Mouse (Mus musculus): ENCODE measurements around the gene Traf5. TPM values are rescaled to one million over a fixed set of nuclear protein-coding genes. Genes with fewer than 3 reads are reported as not detected.

Gene Traf5
- polyA plus RNA-seq, 1 experiment = 31.0 TPM

DNA sequence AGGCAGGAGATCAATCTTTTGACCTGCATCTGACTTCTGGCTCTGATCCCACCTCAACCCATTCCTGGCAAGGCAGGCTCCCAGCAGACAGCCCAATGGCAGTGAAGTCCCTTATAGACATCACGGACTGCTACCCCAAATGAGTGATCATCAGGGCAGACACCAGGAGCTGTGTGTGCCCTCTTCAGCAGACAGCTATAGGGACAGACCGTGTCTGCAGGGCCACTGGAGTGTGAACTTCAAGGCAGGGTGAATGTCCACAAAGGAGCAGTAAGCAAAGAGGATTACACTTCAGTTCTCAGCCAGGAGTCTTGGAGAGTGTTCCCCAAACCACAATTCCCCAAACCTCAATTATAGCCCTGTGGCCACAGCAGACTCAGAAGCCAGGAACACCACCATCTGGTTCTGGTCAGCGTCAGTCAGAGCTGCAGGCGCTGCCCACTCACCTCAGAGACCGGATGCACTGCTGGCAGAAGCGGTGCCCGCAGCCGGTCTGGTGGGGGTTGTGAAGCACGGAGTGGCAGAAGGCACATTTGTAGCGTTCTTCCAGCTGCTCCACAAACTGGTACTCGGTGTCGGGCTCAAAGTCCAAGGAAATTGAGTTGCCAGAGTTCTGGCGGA, 22.3 kb downstream of the Traf5 start:
- peak overlapping the region; percentile 10; the same call in 1 of the 2 replicates for H3K27ac ChIP-seq (ENCODE audit: insufficient read depth, low read length)
- no peak for TF ChIP-seq CTCF (IDR thresholded peaks at IDR 0.05; ENCODE audit: extremely low read depth, insufficient read depth, insufficient read length, insufficient replicate concordance)
- no peak for TF ChIP-seq POLR2A (IDR thresholded peaks at IDR 0.05; ENCODE audit: low read depth, low read length)
- H3K4me3 ChIP-seq (ENCODE audit: extremely low read depth, insufficient read depth, insufficient read length) = no peak overlapping the region
- peaks cover 12% of the 10 kb centered on the region; the same call in 1 of the 2 replicates for H3K4me1 ChIP-seq (ENCODE audit: control insufficient read depth, insufficient read depth, insufficient read length)
- no peaks in the 10 kb centered on the region for H3K27me3 ChIP-seq (ENCODE audit: control insufficient read depth, insufficient read depth, low read length)
- H3K36me3 ChIP-seq (ENCODE audit: control insufficient read depth, insufficient read depth, low read length) = peaks cover 39% of the 10 kb centered on the region
- no peak for DNase-seq (ENCODE audit: low read depth in 1 of 2, low spot score in 2 of 2)
- WGBS = 31% methylated on average over 13 of the region's 13 CpGs

DNA sequence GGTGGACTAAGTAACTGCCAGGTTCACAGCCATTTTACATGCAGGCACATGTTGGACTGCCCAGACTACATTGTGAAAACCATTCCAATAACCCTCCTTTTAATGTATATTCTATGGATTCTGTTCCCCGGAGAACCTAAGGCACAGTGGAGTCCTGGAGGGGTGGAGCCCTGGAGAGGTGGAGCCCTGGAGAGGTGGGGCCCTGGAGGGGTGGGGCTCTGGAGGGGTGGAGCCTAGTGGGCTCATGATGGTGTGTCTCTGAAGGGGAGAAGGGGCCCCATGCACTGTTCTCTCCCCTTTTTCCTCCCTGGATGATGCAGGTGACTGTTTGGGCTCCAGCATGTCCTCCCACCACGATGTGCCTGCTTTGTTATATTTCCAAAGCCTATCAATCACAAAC, 24.2 kb downstream of the Traf5 start:
- Histone ChIP-seq H3K36me3 (ENCODE audit: control insufficient read depth, insufficient read depth, low read length) (peaks cover 52% of the 10 kb centered on the region), H3K27ac (ENCODE audit: insufficient read depth, low read length) (no peak overlapping the region), H3K27me3 (ENCODE audit: control insufficient read depth, insufficient read depth, low read length) (no peaks in the 10 kb centered on the region), H3K4me3 (ENCODE audit: extremely low read depth, insufficient read depth, insufficient read length) (no peak overlapping the region), H3K4me1 (ENCODE audit: control insufficient read depth, insufficient read depth, insufficient read length) (peaks cover 5% of the 10 kb centered on the region; the same call in 1 of the 2 replicates)
- TF ChIP-seq POLR2A (IDR thresholded peaks at IDR 0.05; ENCODE audit: low read depth, low read length) = no peak
- no peak for TF ChIP-seq CTCF (IDR thresholded peaks at IDR 0.05; ENCODE audit: extremely low read depth, insufficient read depth, insufficient read length, insufficient replicate concordance)
- DNase-seq (ENCODE audit: low read depth in 1 of 2, low spot score in 2 of 2) = no peak
- WGBS = 77% methylated on average over 2 of the region's 2 CpGs

DNA sequence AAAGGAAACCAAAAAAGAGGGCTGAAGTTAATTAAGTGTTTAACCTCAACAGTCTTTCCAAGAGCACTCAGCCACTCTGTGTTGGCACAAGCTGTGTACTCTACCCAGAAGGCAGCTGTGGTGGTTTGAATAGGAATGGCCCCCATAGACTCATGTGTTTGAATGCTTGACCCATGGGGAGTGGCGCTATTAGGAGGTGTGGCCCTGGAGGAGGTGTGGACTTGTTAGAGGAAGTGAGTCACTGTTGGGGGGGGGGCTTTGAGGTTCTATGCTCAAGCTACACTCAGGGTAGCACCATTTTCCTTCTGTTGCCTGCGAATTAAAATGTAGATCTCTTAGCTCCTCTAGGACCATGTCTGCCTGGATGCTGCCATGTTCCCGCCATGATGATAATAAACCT, 25.4 kb downstream of the Traf5 start:
- 98% methylated on average over 3 of the region's 3 CpGs for WGBS
- Histone ChIP-seq H3K36me3 (ENCODE audit: control insufficient read depth, insufficient read depth, low read length) (peaks cover 53% of the 10 kb centered on the region), H3K27me3 (ENCODE audit: control insufficient read depth, insufficient read depth, low read length) (no peaks in the 10 kb centered on the region), H3K27ac (ENCODE audit: insufficient read depth, low read length) (no peak overlapping the region), H3K4me1 (ENCODE audit: control insufficient read depth, insufficient read depth, insufficient read length) (peaks cover 5% of the 10 kb centered on the region; the same call in 1 of the 2 replicates), H3K4me3 (ENCODE audit: extremely low read depth, insufficient read depth, insufficient read length) (no peak overlapping the region)
- no peak for DNase-seq (ENCODE audit: low read depth in 1 of 2, low spot score in 2 of 2)
- TF ChIP-seq CTCF (IDR thresholded peaks at IDR 0.05; ENCODE audit: extremely low read depth, insufficient read depth, insufficient read length, insufficient replicate concordance) (no peak), POLR2A (IDR thresholded peaks at IDR 0.05; ENCODE audit: low read depth, low read length) (no peak)

DNA sequence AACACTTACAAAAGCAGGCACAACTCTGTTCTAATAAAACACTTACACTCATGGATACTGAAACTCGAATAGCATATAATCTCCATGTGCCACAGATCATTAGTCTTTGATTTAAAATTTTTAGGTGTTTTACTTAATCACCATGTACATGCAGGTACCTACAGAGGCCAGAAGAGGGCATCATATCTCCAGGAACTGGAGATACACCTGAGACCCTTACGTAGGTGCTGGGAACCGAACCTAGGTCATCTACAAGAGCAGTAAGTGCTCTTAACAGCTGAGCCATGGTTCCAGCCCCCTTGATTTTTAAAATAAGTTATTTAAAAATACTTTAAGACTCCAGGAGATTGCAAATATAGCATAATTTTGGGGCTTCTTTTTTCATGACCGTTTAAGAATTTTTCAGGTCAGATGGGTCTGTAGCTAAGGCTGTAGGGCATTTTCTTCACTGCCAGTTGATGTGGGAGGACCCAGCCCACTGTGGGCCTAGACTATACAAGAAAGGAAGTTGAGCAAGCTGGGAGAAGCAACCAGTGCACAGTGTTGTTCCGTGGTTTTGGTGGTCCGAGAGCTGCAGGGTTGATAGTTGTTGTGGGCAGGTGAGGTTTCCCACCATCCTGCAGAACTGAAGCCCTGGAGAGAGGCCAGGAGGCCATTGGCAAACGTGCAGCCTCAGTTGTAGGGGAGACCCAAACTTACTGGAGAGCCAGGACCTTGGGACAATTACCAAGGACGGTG, 29.0 kb downstream of the Traf5 start:
- no peaks in the 10 kb centered on the region for H3K4me1 ChIP-seq (ENCODE audit: control insufficient read depth, insufficient read depth, insufficient read length)
- H3K36me3 ChIP-seq (ENCODE audit: control insufficient read depth, insufficient read depth, low read length) = peaks cover 65% of the 10 kb centered on the region
- H3K27ac ChIP-seq (ENCODE audit: insufficient read depth, low read length) = no peak overlapping the region
- DNase-seq (ENCODE audit: low read depth in 1 of 2, low spot score in 2 of 2) = no peak
- TF ChIP-seq POLR2A (IDR thresholded peaks at IDR 0.05; ENCODE audit: low read depth, low read length) = no peak
- no peak overlapping the region for H3K4me3 ChIP-seq (ENCODE audit: extremely low read depth, insufficient read depth, insufficient read length)
- whole genome bisulfite sequencing = 84% methylated on average over 8 of the region's 8 CpGs
- H3K27me3 ChIP-seq (ENCODE audit: control insufficient read depth, insufficient read depth, low read length) = no peaks in the 10 kb centered on the region

DNA sequence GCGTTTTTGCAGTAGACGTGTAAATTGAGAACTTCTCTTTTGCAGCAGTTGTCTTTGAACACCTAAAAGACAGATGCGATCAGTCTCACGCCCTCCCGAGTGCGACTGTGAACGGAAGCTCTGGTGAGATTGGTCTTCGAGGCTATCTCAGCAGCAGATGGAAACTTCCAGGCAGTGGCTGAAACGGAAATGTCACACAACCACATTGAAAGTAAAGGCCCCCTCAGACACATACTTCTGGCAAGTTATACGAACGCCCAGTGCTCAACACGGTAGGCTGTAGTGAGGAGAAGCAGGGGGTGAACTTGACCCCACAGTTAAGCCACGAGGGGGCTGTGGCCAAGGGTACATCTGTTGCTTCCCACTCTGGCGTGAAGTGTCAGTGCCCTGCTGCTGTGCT, 29.7 kb downstream of the Traf5 start:
- Histone ChIP-seq H3K4me1 (ENCODE audit: control insufficient read depth, insufficient read depth, insufficient read length) (no peaks in the 10 kb centered on the region), H3K36me3 (ENCODE audit: control insufficient read depth, insufficient read depth, low read length) (peaks cover 64% of the 10 kb centered on the region), H3K27ac (ENCODE audit: insufficient read depth, low read length) (peak overlapping the region; percentile 13; the same call in 1 of the 2 replicates), H3K27me3 (ENCODE audit: control insufficient read depth, insufficient read depth, low read length) (no peaks in the 10 kb centered on the region), H3K4me3 (ENCODE audit: extremely low read depth, insufficient read depth, insufficient read length) (no peak overlapping the region)
- no peak for DNase-seq (ENCODE audit: low read depth in 1 of 2, low spot score in 2 of 2)
- 80% methylated on average over 14 of the region's 14 CpGs for WGBS
- no peak for TF ChIP-seq CTCF (IDR thresholded peaks at IDR 0.05; ENCODE audit: extremely low read depth, insufficient read depth, insufficient read length, insufficient replicate concordance)
- no peak for TF ChIP-seq POLR2A (IDR thresholded peaks at IDR 0.05; ENCODE audit: low read depth, low read length)

DNA sequence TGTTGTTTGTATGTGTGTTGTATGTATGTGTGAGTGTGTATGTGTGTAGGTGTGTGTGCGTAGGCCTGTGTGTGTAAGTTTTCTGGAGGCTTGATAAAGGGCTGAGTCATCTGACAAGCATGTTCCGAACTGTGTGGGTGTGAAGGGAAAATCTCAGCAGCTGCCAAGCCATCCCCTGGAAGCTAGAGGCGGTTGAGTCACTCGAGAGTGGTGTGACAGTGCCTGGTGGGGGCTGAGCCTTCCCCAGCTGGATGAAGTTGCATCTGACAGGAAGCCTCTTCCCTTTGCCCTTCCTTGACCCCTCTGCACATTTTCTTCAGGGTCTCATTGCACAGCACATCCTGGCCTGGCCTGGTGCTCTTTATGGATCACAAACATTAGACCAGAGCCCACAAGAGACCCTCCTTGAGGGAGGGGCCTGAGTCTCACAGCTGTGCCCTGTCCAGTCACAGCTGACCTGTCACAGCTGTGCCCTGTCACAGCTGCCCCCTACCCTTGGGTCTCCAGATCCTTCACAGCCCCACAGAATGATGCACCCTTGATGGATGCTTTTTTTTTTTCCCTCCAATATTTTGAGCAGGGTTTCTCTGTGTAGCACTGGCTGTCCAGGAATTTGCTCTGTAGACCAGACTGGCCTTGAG, 30.6 kb downstream of the Traf5 start:
- Histone ChIP-seq H3K4me3 (ENCODE audit: extremely low read depth, insufficient read depth, insufficient read length) (no peak overlapping the region), H3K36me3 (ENCODE audit: control insufficient read depth, insufficient read depth, low read length) (peaks cover 57% of the 10 kb centered on the region), H3K4me1 (ENCODE audit: control insufficient read depth, insufficient read depth, insufficient read length) (no peaks in the 10 kb centered on the region), H3K27me3 (ENCODE audit: control insufficient read depth, insufficient read depth, low read length) (no peaks in the 10 kb centered on the region), H3K27ac (ENCODE audit: insufficient read depth, low read length) (no peak overlapping the region)
- WGBS = 55% methylated on average over 4 of the region's 4 CpGs
- TF ChIP-seq CTCF (IDR thresholded peaks at IDR 0.05; ENCODE audit: extremely low read depth, insufficient read depth, insufficient read length, insufficient replicate concordance) (no peak), POLR2A (IDR thresholded peaks at IDR 0.05; ENCODE audit: low read depth, low read length) (no peak)
- no peak for DNase-seq (ENCODE audit: low read depth in 1 of 2, low spot score in 2 of 2)

Data from spleen, adult 2 months (tissue).